Mouse (Mus musculus) erythroblast, embryonic 14.5 days (primary cell): ENCODE data around the gene Zfp638.

Source experiments
- GATA1 ChIP-seq: IDR thresholded peaks from 2 replicates; pipeline ENCODE4 v1.6.1; 2012; ENCODE audit warnings: low read length, inconsistent platforms, mixed read lengths
- TAL1 ChIP-seq: IDR thresholded peaks from 3 replicates; pipeline ENCODE4 v1.6.1; 2012; ENCODE audit warnings: low read length, inconsistent platforms, mixed read lengths

- TF ChIP-seq TAL1 = no peak
- no peak for TF ChIP-seq GATA1
Measured at GRCm38 (mm10) chr6:83953603-83954002, 86.7 kb downstream of the Zfp638 start.
